Mouse (Mus musculus) left cerebral cortex, adult 6 months (tissue): ENCODE data around the gene Olfr2. TPM values are rescaled to one million over a fixed set of nuclear protein-coding genes. Genes with fewer than 3 reads are reported as not detected.

ENCODE experiments used
- long read RNA-seq, 2 experiments: library from polyadenylated mRNA; unstranded; transcript quantifications; one replicate each; pipeline ENCODE4 v2.0.0; 2019 to 2020
- polyA plus RNA-seq: library from polyadenylated mRNA; unstranded; fragments of <200 nt; fragmentation: Nextera tagmentation; gene quantifications from 2 replicates; pipeline ENCODE4 v1.2.3, GENCODE M21; 2021

Gene Olfr2
- not detected in 2 replicates for polyA plus RNA-seq
- long read RNA-seq, experiment 1: 0 reads
- long read RNA-seq, experiment 2: 0 reads

DNA sequence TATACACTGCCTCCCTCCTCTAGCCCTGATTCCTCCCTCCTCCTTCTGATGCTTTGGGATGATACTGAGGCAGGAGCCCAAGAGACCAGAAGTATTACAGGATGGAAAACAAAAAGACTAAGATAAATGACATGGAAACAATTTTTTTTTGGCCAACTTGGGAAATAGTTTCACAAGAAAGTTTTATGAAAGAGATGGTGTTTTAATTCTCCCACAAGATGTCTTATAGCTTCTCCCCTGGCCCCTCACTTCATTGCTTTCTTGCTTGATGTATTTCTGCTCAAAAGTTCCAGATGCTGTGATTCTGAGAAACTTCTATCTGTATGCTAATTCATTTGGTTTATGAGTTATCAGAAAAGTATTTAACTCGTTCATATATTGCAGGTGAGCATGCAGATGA, at the start of gene Olfr2:
TSS of gene Olfr2 (minus strand) at position 101 of the 400 bp plus-strand sequence.

DNA sequence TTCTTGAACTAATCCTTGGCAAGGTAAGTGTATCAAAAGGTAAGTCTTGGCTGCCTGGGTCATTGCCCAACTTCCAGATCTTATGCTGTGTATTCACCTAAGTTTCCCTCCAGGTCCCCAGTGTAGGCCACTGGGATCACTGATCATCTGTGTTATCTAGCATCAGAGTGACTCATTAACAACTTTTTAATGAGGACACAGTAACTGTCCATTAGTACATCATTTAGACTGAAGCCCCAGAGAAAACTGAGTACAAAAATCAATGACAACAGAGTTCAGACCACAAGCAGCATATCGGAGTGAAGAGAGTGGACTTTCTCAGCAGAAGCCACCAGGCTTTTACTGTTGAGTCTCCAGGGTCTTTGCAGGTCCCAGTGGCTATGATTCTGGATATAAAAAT, 25.0 kb upstream of the Olfr2 start, which contains the start of gene Olfr713:
TSS of gene Olfr713 (plus strand) at position 301 of the 400 bp plus-strand sequence.

DNA sequence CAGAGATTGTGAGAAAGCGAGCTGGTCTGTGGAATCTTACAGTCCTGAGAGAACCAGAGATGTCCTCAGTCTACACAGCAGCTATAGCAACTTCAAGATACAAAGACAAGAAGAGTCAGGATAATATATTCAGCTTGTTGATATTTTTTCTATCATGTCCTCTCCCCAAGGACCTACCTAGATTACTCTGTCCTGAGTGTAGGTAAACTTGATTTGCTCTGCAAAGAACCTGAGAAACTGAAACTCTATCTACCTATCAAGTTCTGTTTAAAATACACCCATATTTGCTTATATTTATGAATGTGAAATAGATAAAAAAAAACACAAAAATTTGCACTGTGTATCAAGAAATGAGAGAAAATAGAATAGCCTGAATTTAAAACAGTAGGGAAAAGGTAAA, 30.5 kb downstream of the Olfr2 start, which contains the start of gene Olfr711:
TSS of gene Olfr711 (minus strand) at position 101 of the 400 bp plus-strand sequence.

DNA sequence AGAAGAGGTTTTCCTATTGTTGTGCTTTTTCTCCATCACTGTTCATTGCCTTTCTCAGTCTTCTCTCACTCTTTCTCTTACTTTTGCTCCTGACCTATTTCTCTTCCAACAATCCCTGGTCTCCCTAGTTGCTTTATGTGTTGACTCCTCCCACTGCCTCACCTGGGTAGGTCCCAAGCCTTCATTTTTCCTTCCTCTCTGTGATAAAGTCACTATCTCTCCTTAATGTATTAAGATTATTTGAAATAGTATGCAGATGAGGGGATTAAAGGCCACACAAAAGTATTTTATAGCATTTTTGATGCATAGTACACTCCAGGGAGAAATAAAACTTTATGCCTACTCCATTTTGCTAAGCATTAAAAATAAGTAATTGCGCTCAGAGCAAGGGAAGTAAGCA, 42.0 kb downstream of the Olfr2 start, which contains the start of gene Olfr6:
TSS of gene Olfr6 (minus strand) at position 101 of the 400 bp plus-strand sequence.

DNA sequence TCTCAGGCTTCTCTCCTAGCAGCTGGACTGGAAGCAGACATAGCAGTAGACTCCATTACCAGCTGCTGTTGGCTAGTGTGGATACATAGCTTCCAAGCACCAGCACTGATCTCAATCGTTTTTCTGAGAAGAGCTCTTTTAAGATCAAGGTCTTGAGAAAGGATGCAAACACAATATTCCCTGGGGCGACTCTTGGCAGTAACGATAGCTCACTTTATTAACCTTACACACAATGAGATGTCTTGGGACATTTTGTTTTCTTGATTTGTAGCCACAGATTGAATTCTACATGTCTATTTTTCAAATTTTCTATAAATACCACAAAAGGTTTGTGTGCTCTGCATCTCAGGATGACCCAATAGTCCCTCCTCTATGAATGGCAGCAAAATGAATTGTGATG, 57.7 kb downstream of the Olfr2 start, which contains the start of gene Olfr710:
TSS of gene Olfr710 (minus strand) at position 101 of the 400 bp plus-strand sequence.

Other genes with a start within 250 kb of the Olfr2 start
- gene Olfr699, start 212.9 kb downstream of the Olfr2 start, polyA plus RNA-seq: not detected in 2 replicates
- not detected in 2 replicates for gene Olfr700, start 197.2 kb downstream of the Olfr2 start, polyA plus RNA-seq
- gene Olfr701, start 191.9 kb downstream of the Olfr2 start, polyA plus RNA-seq: not detected in 2 replicates
- not detected in 2 replicates for gene Olfr702, start 172.2 kb downstream of the Olfr2 start, polyA plus RNA-seq
- gene Olfr703, start 162.7 kb downstream of the Olfr2 start, polyA plus RNA-seq: not detected in 2 replicates
- gene Olfr704, start 142.9 kb downstream of the Olfr2 start, polyA plus RNA-seq: not detected in 2 replicates
- gene Olfr705, start 129.2 kb downstream of the Olfr2 start, polyA plus RNA-seq: not detected in 2 replicates
- gene Olfr706, start 117.9 kb downstream of the Olfr2 start, polyA plus RNA-seq: not detected in 2 replicates
- gene Olfr707, start 104.8 kb downstream of the Olfr2 start, polyA plus RNA-seq: not detected in 2 replicates
- not detected in 2 replicates for gene Olfr1532-ps1, start 98.1 kb downstream of the Olfr2 start, polyA plus RNA-seq
- gene Olfr709-ps1, start 73.9 kb downstream of the Olfr2 start, polyA plus RNA-seq: not detected in 2 replicates
- gene Olfr710, start 57.8 kb downstream of the Olfr2 start, polyA plus RNA-seq: not detected in 2 replicates
- gene Olfr6, start 42.1 kb downstream of the Olfr2 start, polyA plus RNA-seq: not detected in 2 replicates
- gene Olfr711, start 30.6 kb downstream of the Olfr2 start, polyA plus RNA-seq: not detected in 2 replicates
- not detected in 2 replicates for gene Olfr713, start 25.1 kb upstream of the Olfr2 start, polyA plus RNA-seq
- gene Olfr714, start 64.9 kb upstream of the Olfr2 start, polyA plus RNA-seq: not detected in 2 replicates
- not detected in 2 replicates for gene Olfr17, start 87.1 kb upstream of the Olfr2 start, polyA plus RNA-seq
- gene Olfr715b, start 104.3 kb upstream of the Olfr2 start, polyA plus RNA-seq: not detected in 2 replicates
- gene Olfr715, start 125.0 kb upstream of the Olfr2 start, polyA plus RNA-seq: not detected in 2 replicates
- gene Olfr716, start 132.3 kb upstream of the Olfr2 start, polyA plus RNA-seq: not detected in 2 replicates
- not detected in 2 replicates for gene Nlrp14, start 160.9 kb upstream of the Olfr2 start, polyA plus RNA-seq
- not detected in 2 replicates for gene Rbmxl2, start 203.4 kb upstream of the Olfr2 start, polyA plus RNA-seq